Mouse (Mus musculus): Measurements from ENCODE around the gene Rnf215. TPM values are rescaled to one million over a fixed set of nuclear protein-coding genes. Genes with fewer than 3 reads are reported as not detected.
"Not testable (repeated sequence)": the region's sequence is repeated elsewhere in the genome, so short reads cannot be mapped to it uniquely, and the experiment has no call there.

Rnf215 gene
- total RNA-seq, 2 experiments from 2014 or later = 4.9 to 5.0 TPM

DNA sequence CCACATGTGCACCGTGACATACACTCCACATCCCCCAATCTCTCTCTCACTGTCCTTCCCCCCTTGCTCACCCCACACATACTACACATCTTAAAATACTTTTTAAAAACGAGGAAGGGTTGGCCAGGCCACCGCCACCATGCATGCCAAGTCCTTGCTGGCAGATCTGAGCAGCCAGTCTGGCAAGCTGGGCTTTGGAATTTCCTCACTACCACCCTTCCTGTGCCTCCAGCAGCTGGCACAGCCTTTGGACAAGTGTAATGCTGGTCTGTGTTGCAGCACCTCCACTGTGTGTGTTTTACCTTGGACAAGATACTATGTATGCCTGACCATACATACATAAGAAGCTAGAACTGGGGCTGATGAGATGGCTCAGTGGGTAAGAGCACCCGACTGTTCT lies 21.5 kb upstream of the Rnf215 start:
- DNase-seq = no peak

DNA sequence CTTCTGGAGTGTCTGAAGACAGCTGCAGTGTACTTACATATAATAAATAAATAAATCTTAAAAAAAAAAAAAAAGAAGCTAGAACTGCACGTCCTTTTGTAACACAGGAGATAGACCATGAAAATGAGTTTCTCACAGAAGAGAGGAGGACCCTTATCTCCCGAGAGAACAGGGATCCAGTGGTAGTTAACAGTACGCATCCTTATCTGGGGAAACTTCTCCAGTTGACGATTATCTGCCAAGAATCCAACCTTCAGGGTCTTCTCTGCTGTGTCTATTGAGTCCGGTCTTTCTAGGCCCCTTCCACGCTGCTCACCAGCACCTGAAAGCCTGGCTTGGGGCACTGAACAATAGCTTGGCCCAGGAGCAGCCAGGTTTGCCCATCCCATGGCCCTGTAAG lies 21.0 kb upstream of the Rnf215 start:
- no peak for DNase-seq

DNA sequence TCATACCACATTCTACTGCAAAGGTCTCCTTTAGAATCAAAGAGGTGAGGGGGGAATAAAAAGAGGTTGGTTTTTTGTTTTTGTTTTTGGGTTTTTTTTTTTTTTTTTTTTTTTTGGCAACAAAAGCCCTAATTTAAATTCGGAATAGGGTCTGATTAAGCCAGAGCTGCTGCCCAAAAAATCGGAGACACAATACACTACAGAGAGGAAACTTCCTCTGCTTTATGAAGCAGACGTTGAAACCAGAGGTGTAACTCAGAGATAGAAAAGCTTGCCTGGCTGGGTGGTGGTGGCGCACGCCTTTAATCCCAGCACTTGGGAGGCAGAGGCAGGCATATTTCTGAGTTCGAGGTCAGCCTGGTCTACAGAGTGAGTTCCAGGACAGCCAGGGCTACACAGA lies 20.5 kb upstream of the Rnf215 start:
- DNase-seq = not testable (repeated sequence)

DNA sequence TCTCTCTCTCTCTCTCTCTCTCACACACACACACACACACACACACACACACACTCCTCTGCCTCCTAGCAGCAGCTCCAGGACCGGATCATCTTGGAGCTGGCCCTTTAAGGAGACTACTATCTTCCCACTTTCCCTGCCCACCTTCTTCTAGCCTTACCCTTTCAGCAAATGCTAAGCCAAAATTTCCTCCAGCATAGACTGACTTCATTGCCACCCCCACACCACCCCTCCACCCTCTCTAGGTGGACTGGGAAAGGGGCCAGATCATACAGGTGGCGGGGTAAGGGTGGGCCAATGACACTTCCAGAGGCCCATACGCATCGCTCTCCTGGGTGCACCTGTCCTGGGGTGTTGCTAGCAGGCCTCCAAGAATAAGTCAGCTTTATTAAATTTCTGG lies 19.6 kb upstream of the Rnf215 start:
- DNase-seq = no peak

DNA sequence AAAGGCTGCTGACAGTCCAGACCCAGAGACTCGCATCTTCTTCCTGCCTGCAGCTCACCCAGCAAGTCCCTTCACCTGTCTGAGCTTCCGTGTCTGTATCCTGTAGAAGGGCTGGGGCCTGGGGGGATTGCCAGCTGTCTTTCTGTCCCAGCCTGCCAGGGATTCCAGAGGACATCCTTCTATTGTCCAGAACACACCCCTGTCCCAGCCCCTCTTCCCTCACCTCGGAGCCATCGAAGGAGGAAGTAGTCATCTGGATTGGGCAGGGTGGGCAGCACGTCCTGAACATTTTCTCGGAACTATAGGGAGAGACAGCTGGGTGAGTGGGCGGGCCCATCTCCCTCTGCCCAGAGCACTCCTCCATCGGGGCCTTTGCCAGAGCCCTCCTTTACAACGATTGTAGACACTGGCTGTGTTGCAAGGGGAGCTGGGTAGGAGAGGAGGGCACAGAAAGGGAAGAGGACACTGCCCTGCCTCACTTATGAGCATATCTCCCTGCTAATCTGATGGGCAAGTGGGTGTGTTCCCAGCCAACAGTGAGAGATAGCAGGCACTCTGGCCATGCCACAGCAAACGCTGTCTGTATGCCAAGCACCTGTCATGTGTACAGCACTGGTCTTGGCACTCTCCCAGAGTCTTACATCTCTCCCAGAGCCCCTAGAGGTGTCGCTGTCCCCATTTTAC lies 18.4 kb upstream of the Rnf215 start:
- DNase-seq = no peak

DNA sequence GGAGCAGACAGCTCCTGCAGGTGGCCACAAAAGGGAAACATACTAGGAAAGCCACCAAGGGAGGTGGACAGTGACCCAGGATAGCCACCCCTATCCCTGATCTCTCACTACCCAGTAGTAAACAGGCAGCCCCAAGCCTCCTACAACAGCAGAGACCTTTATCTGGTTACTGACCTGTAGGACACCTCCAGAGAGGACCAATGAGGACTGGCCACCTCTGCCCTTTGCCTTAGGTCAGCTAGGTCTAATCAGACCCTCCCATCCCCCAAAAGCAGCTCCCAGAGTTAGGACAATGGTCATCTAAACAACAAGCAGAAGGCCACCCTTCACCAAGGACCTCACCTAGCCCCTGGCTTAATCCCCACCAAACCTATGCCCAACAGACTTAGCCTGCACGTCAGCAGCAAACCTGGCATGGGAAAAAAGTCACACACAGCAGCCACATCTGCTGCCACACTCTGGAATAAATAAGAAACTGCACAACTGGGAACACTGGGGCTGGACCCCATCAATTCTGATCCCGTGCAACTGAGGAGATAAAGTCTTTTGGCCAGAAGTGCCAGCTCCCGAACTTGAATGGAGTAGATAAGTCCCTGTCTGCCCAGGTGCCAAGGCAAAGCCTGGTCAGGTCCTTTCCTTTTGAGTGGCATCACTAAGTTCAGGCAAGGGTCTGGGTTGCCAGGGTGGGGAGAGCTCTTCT lies 17.5 kb upstream of the Rnf215 start:
- no peak for DNase-seq

DNA sequence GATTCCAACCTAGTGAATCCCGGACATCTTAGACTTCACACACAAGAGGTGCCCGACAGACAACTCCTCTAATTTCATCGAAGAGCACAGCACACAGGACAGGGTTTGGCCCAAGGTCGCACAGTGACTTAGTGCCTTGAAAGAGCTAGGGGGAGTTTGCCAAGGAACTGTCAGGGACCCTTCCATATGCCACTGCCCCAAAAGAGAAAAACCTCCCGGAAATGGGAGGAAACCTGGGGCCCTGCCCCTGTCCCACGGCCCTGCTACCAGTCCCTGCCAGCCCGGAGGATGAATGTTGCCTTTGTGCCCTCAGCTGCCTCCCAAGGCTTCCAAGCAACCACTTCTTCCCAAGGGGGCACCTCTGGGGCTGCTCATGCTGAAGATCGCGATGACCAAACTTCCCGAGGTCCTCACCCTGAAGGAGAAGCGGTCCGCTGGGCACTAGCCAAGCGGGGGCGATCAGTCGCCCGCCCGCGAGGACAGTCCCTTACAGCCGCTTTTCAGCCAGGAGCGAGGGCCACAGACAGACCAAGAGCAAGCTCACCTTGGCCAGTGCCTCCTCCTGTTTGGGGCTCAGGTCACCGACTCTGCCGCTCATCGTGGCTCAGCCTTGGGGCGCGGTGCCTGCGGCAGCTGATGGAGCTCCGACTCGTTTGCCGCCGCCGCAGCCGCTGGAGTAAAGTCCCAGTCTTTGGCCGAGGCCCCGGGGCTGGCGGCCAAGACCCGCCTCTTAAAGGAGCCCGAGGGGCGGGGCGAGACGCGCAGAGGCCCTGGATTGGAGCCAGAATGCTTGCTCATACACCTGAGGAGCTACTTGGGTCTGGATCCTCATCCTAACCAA lies 16.7 kb upstream of the Rnf215 start:
- DNase-seq = peak; percentile 48

DNA sequence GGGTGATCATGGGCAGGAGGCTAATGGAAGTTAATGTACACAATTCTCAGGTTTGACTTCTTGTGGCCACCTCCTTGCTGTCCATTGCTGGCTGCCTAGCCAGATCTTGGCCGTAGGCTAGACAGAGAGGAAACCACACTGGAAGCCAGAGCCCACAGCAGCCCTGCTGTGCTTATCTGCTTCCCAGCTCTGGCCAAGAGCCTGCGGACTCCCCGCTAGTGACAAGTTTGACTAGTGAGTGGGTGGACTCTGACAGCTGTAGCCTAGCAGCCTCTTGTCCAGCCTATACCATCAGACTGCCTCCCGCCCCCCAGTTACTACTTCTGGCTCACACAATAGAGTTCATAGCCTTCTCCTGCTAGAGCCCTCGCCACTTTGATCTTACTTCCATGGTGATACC lies 15.4 kb upstream of the Rnf215 start:
- no peak for DNase-seq

DNA sequence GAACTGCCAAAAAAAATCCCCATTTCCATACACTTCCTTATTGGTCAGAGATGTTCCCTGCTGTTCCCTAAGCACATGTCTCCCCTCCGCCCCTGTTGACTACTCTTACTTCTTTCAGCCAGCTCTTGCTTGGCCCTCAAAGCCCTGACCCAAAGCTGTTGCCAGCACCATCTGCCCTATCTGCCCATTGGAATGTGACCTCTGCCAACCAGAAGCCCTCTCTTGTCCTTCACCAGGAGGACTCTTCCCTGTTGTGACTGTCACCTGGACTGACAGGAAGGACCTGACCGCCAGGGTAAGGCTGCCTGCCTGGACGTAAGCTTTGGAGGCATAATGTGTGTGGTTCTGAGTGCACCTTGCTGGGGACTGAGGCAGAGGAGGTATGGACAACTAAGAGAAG lies 13.3 kb upstream of the Rnf215 start:
- no peak for DNase-seq

DNA sequence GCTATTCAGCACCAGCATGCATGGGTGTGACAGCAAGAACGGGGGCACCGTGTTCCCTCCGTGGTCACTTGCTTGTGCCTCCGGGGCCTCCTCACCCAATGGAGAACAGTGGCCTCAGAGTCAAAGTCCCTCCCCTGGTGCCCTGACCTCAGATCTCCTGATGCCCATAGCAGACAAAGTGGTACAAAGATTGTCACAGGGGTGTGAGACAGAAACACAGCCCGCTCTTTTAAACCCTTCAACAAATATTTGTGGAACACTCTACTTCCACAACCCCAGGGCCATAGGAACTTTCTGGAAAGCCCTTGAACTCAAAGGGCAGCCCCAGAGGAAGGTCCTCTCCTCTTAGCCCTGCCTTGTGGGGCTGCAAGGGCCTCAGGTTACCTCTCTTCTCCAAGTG lies 12.8 kb upstream of the Rnf215 start:
- no peak for DNase-seq

DNA sequence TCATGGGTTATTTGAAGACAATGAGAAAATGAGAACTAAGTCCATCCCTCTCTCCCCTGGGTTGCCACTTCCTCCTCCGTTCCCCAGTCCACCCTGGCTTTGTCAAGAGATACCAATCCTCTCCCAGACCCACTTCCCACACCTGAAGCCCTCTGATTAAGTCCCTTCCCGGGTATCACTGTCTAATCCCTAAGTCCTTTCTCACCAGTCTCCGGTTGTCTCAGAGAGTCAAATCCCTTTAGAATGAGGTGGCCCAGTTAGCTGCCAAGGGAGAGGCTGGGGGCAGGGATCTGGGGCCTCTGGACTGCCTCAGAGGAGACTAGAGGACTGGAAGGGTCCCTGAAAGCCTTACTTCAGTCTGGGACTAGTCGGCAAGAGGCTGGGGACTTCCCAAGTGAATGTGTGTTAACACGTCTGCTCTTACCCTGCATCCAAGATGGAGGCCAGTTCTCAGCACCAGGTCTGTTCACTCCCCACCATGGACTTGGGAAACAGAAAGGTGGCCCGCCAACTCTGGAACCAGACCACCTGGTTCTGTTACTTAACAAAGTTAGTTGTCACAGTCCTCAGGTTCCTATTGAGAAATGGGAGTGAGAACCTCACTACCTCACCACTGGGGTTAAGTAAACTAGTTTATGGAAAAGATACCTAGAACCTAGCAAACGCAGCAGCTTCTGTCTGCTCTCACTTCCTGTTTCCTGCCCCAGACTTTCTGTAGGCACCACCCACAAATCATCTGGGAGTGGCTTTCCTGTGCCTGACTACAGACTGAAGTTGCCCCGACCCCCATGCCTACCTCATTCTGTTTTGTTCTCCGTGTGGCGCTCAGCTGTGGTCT lies 12.0 kb upstream of the Rnf215 start, which contains the start of gene Sec14l2:
Gene Sec14l2 (minus strand): TSS at position 674 of the 838 bp plus-strand sequence.
- no peak for DNase-seq

DNA sequence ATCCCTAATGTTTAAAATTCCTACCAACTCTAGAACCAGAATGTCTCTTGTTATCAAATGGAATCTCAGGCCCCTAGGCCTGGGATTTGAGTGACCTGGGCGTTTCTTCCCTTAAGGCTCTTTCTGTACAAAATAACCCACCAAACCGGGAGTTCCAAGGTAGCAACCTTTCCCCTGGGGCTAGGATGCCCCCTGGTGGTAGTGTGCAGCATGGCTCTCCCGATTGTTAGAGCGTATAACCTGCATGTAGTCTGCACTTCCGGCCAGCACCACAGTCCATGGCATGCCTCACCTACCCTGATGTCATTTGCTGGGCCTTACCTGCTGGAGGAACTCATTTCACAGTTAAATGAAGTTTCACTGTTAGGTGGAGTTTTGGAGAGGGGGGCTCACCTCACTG lies 11.1 kb upstream of the Rnf215 start:
- no peak for DNase-seq

DNA sequence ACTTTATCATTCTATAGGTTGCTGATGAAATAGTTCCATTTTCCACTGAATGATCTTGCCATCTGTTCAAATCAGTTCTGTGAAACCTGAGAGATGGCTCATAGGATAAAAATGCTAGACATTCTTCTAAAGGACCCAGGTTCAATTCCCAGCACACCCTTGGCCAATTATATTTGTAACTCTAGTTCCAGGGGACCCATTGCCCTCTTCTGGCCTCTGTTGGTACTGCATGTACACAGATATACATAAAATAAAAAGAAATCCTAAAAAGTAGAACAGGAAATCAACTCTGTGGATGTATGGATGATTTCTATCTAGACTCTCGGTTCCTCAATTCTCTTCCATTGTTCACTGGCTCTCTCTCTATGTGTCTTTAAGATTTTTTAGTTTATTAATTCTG lies 7.9 kb upstream of the Rnf215 start:
- DNase-seq = no peak

DNA sequence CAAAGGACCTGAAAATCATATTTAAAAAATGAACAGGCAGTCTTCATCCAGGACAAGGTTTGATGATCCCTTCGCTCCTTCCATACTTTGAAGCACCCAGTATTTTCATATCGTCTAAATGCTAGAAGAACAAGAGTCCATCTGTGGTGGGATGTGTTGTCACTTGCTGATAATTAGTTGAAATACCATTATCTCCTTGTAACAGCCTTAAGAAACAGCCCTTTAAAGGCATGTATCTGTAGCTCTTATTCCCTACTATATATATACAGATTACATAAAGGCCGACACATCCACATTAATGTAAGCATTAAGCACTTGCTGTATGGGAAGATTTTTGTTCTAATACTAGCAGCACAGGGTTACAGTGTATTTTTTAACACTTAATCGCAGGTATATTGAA lies 6.5 kb upstream of the Rnf215 start:
- not testable (repeated sequence) for DNase-seq

DNA sequence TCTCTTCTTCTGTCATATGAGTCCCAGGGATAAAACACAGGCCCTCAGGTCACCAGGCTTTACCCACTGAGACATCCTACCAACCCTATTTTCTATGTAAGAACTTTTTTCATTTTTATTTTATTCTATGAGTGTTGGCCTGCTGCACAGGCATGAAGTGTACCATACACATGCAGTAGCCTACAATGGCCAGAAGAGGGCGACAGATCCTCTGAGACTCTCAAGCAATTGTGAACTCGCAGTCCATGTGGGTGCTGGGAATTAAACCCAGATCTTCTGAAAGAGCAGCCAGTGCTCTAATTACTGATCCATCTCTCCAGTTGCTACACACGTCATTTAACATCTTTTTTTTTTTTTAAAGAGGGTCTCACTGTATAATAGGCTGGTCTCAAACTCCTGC lies 1.6 kb upstream of the Rnf215 start:
- DNase-seq = no peak

DNA sequence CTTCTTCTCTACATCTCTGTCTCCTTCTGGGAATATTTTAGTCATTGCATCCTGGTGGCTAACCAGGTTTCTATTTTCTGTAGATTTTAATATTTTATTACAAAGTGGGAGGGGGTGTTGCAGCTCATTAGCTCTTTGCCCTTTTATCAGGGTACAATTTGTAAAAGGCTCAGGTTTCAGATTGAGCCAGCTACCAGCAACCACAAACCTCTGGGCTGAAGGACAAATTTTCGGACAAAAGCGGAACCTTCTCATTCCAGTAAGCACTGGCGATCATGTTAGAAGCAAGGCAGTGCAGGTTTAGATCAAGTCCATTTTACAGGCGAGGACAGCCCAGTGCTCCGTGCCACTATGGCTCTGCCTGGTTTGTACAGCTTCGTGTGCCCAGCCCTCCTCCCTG lies 602 bp upstream of the Rnf215 start:
- no peak for DNase-seq

DNA sequence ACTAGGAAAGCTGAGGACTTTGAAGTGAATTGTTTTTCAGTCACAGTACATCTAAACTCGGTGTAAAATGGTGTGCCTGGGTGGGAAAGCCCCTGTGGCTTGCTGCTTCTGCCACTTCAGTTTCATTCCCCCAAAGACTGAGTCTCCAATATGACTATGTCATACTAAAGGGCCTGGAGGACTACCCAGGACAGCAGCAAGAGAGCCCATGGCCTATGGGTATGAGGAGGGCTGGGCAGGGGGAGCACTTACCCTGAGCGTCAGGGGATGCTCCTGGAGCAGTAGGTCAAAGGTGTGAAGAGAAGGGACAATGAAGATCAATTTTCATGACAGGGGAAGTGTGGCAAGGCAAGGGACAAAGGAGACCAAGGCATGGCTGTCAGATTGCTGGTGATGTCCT lies 4.0 kb downstream of the Rnf215 start:
- DNase-seq = no peak

DNA sequence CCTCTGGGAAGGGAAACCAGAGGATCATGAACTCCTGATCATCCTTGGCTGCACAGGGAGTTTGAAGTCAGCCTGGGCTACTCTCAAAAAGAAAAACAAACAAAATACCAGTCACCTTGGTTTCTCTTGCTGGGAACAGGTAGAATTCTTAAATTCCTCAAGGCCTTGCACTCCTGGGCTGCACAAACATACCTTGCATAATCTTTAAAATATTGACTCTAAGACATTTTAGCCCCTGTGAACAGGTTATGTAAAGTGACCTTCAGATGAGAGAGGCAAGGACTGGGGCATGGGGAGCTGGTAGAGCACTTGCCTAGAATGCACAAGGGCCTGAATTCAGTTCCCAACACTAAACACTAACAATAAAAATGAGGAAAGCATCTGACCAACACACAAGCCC lies 6.5 kb downstream of the Rnf215 start:
- no peak for DNase-seq

DNA sequence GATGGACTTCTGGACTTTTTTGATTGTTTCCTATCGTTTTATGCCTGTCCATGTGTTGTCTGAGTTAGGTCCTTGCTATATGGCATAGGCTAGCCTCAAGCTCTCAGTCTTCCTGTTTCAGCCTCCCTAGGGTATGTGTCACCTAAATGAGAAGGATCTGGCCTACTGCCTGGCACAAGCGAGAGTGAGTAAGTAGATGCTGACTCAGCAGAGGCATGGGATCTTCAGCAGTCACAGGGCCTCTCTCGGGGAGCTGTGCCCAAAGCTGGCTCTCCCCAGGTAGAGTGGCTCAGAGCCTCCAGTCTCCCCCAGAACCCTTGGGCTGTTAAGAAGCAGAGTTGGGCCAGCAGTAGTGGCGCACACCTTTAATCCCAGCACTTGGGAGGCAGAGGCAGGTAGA lies 7.3 kb downstream of the Rnf215 start:
- DNase-seq = no peak

DNA sequence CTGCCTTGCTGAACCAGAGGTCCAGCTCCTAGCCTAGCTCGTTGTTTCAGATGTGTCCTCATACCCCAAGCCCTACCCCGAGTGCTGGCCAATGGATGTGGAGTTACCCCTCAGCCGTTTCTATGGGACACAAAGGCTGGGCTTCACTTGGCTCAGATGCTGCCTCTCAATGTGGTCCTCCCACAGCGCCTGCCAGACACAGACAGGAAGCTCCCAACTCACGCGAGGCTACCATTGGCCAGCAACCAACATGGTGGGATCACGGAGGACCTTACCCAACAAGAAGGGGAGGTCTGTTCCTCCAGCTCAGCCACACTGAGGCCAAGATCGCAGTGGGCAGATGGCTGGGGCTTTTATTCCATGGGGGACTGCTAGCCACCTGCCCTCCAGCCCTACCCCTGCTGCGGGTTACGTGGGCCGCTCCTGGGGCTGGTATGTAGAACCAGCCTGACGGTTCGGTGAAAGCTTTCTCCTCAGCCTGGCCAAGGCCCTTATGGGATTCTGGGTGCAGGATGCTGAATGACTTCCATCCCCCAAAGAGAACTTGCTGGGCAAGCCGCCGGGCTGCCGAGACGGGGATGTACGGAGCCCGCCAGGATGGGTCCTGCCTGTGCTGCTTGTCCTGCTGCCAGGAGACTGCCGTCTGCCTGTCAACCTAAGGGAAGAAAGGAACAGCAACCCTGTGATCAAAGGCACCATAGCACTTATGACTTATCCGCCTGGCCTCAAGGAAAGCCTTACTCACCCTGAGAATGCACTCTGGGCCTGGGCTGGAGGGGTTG lies 8.5 kb downstream of the Rnf215 start:
- no peak for DNase-seq

DNA sequence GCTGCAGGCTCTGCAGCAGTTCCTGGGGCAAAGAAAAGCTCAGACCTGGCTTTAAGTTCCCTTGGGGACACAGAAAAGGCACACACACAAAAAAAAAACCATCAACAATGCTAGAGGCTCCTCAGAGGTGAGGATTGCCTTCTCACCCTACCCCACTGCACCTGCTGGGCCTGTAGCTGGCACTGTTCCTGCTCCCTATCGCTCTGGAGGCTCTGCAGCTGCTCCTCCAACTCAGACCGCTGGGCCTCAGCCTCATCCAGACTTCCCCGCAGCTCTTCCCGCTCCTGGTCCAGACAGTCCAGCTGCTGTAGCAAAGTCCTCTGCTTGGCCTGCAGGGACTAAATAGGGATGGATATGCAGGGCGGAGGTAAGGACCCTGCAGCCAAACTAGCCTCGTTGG lies 11.4 kb downstream of the Rnf215 start:
- DNase-seq = no peak
